Mouse (Mus musculus) cerebellum, adult 18-20 months (tissue): ENCODE measurements around the gene Cpne5.
A peak's percentile ranks its signal among the peaks of the same experiment; 100 is the strongest.

Experiments used
- DNase-seq, 2 experiments: peaks; one replicate each; pipeline ENCODE4 v3.0.0; 2021

The Cpne5 gene

GRCm38 (mm10) chr17:29167371-29167770 lies 70.6 kb downstream of the Cpne5 start:
- no peak for DNase-seq

- no peak for DNase-seq
Measured at GRCm38 (mm10) chr17:29165967-29166578, 71.9 kb downstream of the Cpne5 start.

GRCm38 (mm10) chr17:29165452-29165851 lies 72.5 kb downstream of the Cpne5 start:
- no peak for DNase-seq

GRCm38 (mm10) chr17:29164469-29165111 lies 73.4 kb downstream of the Cpne5 start:
- DNase-seq: no peak

GRCm38 (mm10) chr17:29162334-29162733 lies 75.6 kb downstream of the Cpne5 start:
- no peak for DNase-seq

- no peak for DNase-seq
Measured at GRCm38 (mm10) chr17:29159743-29160455, 78.1 kb downstream of the Cpne5 start.

GRCm38 (mm10) chr17:29159320-29159719 lies 78.6 kb downstream of the Cpne5 start:
- no peak for DNase-seq

GRCm38 (mm10) chr17:29158899-29159298 lies 79.1 kb downstream of the Cpne5 start:
- DNase-seq: no peak

- DNase-seq: no peak
Measured at GRCm38 (mm10) chr17:29156866-29157265, 81.1 kb downstream of the Cpne5 start.

GRCm38 (mm10) chr17:29156396-29156795 lies 81.6 kb downstream of the Cpne5 start:
- DNase-seq: no peak

GRCm38 (mm10) chr17:29155355-29156135 lies 82.4 kb downstream of the Cpne5 start:
- no peak for DNase-seq

GRCm38 (mm10) chr17:29154247-29154646 lies 83.7 kb downstream of the Cpne5 start:
- no peak for DNase-seq

GRCm38 (mm10) chr17:29152547-29152946 lies 85.4 kb downstream of the Cpne5 start:
- no peak for DNase-seq

GRCm38 (mm10) chr17:29149766-29150165 lies 88.2 kb downstream of the Cpne5 start:
- no peak for DNase-seq

GRCm38 (mm10) chr17:29147773-29148172 lies 90.2 kb downstream of the Cpne5 start:
- DNase-seq: no peak

- no peak for DNase-seq
Measured at GRCm38 (mm10) chr17:29147273-29147672, 90.7 kb downstream of the Cpne5 start.

- no peak for DNase-seq
Measured at GRCm38 (mm10) chr17:29145101-29145500, 92.9 kb downstream of the Cpne5 start.

- no peak for DNase-seq
Measured at GRCm38 (mm10) chr17:29143266-29143665, 94.7 kb downstream of the Cpne5 start.

- no peak for DNase-seq
Measured at GRCm38 (mm10) chr17:29141577-29141976, 96.4 kb downstream of the Cpne5 start.

- DNase-seq: no peak
Measured at GRCm38 (mm10) chr17:29137906-29138305, 100.1 kb downstream of the Cpne5 start.

- peak; percentile 48 to 50 for DNase-seq
Measured at GRCm38 (mm10) chr17:29136236-29136635, 101.7 kb downstream of the Cpne5 start.

- DNase-seq: no peak
Measured at GRCm38 (mm10) chr17:29135066-29135465, 102.9 kb downstream of the Cpne5 start.

GRCm38 (mm10) chr17:29129341-29129740 lies 108.6 kb downstream of the Cpne5 start:
- no peak for DNase-seq
